Mouse (Mus musculus) thymus, postnatal 36 days (tissue): ENCODE measurements at regions not wholly inside any gene's neighbourhood (a gene's known extent, or its start where the extent isn't known, plus 50 kb on each side); places are given as distances from the start of the nearest gene placed in this dataset.
A peak's percentile ranks its signal among the peaks of the same experiment; 100 is the strongest.
"Not testable (repeated sequence)": the region's sequence is repeated elsewhere in the genome, so short reads cannot be mapped to it uniquely, and the experiment has no call there.

ENCODE experiments used
- DNase-seq, 2 experiments: peaks; one replicate each; pipeline ENCODE4 v3.0.0; 2022; ENCODE audit warnings: mixed read lengths in 2 of 2

DNA sequence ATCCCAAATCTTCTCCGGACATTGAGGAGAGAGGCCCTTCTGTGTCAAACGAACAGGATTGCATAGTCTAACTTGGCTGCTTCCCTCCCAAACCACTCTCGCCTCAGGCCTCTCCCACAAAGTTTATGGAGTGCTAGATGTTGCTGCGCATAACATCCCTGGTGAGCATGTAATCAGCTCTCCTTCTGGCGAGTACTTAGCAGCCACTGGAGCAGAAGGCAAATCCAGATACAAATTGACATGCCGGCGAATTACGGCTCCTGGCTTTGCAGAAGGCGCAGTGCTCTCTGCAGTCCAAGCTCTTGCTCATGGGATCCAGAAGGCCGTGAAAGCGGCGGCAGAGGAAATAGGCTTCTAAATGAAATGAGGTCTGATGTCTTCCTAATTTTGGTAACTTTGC, 338.2 kb upstream of the Gm6657 start:
- DNase-seq, result no peak

DNA sequence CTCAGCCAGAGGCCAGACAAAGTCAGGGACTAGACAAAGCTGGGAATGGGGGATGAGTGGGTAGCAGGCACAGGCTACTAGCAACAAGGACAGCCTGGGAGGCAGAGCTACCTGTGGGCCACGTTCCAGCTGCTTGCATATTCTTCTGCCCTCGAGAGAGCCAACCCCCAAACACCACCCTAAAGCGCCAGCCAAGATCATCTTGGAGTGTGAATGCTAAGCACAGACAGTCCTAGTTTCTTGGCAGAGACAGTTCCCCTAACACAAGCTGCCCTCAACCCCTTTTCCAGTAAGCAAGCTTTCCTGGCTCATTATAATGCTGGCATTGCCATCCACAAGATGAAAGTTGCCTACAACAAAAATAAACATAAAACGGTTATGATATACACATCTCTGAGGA, 336.8 kb upstream of the Gm6657 start:
- DNase-seq, result no peak

DNA sequence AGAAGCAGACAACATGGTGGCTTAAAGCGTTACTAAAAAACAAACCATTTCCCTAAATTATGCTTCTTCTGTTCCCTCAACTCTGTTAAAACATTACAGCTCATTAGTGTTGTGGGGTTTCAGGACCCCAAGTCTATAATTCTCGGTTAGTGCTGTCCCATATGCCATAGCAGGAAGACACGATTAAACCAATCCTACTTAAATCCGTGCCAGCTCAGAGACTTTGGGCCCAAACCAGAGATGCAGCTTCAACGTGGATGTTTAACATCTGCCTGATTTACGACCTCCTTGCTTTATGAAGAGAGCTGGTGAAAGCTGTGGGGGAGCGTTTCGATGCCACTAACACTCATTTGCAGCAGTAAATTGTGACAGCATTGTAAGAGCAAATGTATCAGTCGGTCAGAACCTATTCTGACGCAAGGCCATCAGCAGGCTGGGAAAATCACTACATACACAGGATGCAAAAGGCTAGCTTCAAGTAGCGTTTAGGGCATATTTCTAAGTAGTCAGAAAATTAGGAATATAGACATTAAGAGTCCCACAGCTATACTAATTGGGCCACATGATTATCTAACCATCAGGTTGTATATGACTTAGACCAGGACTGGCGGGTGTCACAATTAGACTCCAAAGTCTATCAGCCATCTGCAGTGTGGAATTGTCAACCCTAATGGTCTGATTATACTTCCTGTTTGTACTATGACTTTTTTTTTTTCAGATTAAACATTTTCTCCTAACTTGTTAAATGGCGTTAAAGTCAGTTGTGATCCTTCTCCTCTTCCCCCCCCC, 333.1 kb upstream of the Gm6657 start:
- DNase-seq, result no peak

DNA sequence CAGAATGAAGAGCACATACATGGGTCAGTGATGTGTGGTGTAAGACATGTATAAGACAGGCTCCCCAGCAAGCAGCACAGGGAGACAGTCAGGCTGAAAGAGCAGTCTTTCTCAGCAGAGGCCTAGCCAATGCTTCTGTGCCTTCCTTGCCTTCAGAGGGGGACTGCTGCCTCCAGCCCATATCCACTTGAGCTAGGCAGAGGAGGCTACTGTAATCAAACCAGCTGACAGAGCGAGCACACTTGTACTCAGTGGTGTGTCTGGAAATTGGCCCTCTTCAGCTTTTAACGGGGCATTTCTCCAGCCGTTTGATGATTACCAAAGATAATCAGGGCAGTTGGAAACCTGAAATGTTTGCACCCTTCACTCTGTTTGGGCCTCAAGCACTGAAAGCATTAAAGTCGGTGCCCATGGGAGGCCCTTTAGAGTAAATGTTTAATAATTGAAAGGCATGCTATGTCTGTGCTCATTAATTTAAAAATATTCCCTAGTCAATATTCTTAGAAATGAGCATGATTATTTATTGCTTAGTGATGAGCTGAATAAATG, 326.0 kb upstream of the Gm6657 start:
- DNase-seq, result no peak

DNA sequence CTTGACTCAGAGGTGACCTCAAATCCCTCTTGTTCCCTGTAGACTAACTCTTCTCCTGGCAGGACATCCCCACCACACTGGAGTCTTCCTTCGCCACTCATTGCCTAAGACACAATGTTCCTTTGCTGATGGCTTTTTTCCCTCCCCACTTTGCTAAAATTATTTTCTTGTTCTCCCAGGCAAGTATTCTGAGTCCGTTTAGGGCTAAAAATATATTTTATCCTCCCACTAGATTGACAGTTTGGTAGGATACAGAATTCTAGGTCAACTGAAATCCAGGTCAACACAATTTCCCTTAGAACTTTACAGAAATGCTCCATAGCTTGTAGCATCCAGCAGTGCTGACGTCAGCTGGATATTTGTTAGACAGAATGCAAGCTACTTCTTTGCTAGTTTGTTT, 324.7 kb upstream of the Gm6657 start:
- DNase-seq, result no peak

DNA sequence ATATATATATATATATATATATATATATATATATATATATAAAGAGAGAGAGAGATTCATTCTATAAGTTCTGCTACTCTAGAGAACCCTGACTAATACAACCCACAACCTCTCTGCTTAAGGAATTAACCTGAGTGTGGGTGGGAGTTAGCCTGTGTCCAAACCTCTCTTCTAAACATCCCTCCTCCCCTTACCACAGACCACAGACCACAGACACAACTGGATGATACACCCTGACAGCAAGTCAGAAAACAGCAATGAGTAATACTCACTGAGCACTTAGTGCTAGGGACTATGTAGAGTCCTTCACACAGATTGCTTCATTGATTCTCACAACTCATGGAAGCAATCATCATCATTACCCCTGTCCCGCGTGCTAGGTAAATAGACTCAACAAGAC, 306.7 kb upstream of the Gm6657 start:
- DNase-seq, result no peak

DNA sequence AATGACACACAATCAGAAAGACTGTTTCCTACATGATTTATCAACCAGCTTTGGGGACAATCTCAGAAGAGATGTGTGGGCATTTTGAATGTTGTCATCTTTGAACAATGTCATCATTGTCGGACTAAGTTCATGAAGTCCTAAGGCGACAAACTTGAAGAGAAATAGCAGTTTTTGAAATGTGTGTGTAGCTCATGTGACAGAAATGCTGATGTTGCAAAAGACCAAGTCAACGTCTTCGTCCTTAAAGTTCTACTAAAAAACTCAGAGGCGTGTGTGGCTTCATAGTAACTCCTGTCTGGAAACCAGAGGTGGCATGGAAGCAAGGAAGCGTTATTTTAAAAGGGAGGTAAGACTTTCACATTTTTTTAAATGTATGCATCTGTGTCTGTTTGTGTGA, 302.6 kb upstream of the Gm6657 start:
- no peak for DNase-seq

DNA sequence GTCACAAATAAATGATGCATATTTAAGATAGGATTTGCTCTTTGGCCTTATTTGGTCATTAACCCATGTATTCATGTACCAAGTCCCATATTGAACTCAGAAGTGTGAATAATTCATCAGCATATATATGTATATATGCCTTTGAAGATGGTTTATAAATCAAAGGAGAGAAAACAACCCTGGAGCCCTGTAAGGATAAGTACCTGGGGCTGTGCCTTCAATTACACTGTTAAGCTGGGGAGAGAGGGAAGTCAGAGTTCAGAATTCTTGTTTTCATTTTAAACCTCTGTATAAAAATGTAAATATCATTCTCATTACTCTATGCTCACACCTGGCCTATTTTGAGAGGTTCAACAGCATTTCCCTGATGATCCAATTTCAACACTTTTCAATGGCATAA, 299.8 kb upstream of the Gm6657 start:
- DNase-seq, result no peak

DNA sequence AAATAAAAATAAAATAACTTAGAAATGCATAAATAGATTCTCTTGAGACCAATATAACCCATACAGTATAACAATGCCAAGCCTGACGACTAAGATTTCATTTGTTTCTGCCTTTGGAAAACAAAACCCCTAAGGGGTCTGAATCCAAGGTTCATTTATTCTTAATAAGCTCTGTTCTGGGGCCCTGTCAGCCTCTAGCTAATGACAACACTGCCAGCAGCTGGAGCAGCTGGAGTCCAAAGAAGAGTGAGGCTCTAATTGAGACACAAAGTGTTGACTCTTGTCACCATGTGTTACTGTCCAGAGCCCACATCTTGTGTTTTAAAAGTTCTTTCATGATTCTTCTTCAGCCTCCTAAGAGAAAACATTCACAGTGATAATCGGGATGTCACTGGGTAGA, 298.5 kb upstream of the Gm6657 start:
- DNase-seq, result no peak

DNA sequence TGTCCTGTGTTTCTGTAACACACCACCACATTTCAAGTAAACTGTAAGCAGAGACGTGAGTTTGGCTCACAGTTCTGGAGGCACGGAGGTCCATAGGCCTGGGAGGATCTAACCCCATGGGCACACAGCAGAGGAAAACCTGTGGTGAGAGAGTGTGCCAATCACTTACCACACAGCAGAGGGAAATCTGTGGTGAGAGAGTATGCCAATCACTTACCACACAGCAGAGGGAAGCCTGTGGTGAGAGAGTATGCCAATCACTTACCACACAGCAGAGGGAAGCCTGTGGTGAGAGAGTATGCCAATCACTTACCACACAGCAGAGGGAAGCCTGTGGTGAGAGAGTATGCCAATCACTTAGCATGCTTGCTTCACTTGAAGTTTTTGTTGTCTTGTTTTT, 295.1 kb upstream of the Gm6657 start:
- DNase-seq, result not testable (repeated sequence)

DNA sequence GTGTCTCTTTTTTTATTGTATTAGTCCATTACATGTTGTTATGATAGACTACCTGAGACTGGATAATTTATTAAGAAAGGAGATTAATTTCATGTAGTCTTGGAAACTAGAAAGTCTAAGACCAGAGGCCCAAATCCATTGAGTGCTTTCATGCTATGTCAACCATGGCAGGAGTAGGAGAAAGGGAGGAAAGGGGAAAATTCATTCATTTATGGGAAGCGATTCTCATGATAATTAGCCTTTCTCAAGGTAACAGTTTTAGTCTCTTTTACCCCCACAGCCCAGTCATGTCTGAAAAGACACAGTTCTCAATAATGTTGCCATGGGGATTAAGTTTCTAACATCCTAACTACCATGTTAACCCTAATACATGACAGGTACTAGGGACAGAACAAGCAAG, 292.8 kb upstream of the Gm6657 start:
- DNase-seq, result no peak

DNA sequence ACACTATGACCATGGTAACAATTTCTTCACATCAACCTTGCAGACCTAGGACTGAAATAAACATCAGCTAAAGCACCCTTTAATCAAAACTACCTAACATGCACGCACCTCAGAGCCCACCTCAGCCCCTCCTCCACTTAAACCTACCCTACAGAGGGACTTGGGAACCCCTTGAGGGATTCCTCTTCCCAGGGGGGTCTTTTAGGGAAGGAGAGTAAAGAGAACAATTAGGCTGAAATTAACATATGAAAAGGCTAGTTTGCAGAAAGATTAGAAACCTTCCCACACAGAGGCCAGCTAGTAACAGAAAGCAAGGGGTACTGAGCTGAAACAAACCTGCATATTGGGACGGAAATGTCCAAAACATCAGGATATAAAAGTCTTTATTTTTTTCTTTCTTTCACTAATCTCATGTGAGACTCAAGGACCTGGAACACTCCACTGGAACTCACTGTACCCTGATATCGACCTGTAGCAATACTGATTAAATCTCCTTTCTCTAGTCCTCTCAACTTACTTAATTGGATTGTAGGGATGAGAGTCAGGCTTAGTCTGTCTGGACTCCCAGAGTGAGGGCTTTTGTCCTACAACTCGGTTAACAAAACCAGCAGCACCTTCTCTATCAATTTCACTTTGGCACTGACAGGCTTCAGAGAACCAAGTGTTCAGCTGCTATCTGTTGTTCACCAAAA, 281.0 kb upstream of the Gm6657 start:
- DNase-seq, result no peak

DNA sequence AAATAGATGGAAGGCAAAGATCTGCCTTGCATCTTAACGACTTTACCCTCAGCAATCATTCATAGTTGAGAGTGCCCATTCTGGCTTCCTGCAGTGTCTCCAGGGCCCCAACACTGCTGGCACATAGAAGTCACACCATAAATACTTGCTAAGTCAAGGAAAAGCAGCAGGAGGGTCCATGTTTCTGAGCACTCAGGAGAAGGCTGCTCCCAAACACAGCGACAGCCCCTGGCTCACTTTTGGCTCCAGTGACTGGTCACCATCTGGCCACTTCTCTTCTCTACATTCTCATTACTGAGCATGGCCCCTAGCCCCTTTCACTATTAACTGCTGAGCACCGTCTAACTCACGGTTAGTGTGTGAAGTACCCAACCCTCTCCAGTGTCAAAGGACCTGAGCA, 265.3 kb upstream of the Gm6657 start:
- DNase-seq, result no peak

DNA sequence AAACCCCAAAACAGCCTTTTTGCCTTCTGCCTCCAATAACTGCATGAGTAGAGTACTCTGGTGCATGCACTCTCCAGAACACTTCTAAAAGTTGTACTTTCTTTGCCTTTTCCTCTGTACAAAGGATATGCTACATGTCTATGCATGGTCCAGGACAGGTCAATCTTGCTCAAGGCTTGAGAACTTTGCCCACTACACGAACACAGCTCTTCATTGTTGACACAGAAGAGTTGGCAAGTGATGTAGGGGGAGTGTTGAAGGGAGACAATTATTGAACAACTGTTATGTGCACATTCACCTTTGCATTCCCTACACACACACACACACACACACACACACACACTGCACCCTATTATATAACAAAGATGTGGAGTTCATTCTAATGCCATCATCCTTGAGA, 264.5 kb upstream of the Gm6657 start:
- no peak for DNase-seq

DNA sequence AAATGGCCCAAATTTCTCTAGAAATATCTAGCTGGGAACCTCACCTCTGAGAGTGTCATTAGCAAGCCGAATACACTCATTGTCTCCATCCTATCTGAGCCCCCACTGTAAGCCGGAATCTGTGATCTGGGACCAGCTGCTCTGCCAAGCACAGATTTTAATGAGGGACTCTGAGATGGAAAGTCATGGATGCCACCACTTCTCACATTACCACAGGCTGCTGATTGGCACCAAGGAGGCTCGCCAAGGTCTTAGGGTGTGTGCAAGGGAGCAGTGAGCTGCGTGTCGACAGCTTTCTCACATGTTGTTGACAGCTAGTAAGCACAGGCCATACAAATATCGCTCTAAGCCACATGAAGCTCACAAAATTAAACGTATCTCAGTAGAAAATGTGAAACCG, 250.1 kb upstream of the Gm6657 start:
- DNase-seq, result no peak

DNA sequence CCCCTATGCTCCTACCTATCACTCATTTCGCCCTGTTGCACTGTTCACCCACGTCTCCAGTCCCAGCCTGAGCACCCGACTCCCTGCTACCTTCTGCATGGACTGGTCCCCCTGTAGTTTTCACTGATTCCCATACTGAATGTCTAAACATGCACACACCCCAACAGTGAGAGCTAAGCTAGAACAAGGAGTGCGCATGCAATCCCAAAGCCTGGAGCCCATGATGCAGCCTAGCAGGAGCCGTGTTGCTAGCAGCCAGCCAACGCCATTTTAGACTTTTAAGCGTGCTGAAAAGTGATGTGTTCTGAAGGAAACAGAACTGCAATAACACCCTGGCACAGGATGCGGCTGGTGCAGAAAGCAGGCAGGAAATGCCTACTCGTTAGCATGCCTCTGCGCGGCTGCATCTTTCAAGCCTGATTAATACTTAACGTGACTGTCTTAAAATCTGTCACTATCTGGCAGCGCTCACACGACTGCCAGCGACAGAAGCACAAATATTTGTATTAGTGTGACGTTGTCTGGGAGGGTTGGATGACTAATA, 244.5 kb upstream of the Gm6657 start:
- DNase-seq, result peak; percentile 37 to 46

DNA sequence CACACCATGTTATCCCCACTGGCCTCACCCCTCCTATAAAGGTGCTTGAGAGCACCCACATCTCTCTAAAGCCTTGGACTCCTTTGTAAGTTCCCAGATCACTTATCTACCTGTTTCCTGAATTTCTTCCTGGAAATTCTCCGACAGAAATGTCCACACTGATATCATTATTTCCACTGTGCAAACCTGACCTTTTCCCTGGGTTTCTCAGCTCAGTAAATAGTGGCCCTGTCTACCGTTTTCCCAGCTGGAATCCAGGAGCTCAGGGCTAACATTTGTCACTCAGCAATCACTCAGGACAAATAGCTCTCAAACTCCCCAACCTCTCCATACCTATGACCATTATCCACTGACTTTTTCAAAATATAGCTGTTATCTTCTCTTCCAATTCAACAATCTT, 241.6 kb upstream of the Gm6657 start:
- no peak for DNase-seq

DNA sequence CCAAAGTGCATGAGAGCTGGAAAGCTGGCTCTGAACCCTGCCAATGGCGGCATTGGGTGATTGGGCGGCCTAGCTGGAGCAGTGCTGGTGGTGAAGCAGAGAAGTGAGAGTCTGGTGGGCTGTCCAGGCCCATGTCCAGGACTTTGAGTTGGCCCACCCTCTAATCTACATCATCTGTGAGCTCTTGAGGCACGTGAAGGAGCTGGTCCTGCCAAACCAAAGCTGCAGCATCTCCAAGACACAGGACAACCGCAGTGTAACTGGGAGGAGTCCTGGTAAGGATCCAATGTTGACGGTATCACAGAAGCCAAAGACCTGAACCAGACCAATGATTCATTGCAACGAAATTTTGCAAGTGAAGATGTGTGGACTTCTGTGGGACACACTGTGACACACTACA, 231.4 kb upstream of the Gm6657 start:
- no peak for DNase-seq

DNA sequence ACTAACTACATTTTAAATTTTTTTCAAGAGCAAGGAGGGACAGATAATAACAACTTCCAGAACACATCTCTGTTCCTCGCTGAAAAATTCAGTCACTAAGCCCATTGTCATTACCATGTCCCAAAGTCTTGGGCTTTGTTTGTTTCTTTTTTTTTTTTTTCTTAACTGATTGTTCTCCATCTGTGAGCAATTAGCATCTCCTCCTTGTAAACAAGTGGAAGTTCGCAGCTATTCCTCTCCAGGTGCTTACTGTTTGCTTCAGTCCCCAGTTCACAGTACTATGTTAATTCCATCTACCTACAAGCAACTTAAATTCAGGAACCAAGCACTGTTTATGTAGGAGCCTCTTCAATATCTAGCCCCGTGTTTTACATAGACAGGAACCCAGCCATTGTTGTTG, 225.5 kb upstream of the Gm6657 start:
- DNase-seq, result no peak

DNA sequence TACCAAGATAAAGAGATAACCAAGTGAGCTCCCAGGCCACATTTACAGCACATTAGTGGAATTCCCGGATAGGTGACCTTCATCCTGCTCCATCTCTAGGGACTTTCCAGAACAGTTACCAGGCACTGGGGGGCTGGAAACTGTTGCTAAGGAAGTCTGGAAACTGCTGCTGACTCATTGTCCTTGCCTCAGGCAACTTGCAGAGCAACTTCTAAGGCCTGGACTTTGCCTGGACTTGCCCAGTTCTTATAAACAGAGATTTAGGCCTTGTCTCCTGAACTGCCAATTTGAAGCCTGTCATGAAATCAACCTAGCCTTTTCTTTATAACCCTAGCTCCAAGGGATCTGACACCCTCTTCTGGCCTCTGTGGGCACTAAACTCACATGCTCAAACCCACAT, 224.0 kb upstream of the Gm6657 start:
- no peak for DNase-seq

DNA sequence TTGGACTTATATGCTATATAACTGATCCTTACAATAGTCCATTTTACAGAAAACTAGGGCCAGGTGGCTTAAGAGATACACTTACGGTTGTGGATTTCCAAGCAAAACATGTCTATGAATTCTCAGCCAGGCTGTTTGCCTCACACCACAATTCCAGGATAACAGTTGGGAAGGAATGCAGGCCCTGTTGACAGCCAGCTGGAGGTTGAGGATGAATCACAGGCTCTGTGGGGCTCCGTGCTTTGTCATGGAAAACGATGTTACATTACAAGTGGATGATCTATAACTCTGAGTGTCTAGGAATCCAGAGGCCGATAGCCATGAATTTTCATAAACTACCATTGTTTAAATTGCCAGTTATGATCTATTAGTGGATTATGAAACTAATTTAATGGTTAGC, 221.9 kb upstream of the Gm6657 start:
- DNase-seq, result no peak

DNA sequence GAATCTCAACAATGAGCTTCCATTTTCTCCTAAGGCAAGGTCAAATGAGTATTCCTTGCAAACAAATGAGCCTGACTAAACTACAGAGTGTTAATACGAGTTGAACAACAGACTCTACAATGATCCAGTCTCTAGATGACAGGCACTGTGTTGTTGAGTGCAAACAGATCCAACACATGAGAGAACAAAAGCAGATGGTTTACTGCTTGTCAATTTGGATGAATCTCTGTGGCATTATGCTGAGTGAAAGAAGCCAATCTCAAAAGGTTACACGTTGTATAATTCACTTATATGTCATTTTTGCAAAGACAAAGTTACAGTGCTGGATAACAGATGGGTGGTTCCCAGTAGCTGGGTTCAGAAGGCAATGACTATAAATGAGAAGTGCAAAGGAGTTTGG, 217.1 kb upstream of the Gm6657 start:
- DNase-seq, result no peak

DNA sequence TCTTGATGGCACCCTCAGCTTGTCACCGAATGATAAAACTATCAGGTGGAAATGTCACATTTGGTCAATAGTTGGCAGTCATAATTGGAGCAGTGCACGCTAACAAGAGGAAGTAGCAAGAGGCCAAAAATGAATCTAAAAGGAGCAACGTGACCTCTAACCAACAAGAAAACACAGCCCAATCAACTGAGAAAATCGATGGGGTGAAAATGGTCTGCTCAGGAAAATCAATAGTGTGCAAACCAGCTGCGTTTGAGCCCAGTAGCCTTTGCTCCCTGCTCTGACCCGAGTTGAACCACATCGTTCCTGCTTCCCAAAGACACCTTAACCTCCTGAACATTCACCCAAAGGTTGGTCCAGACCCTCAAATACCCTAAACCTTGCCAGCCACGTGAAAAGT, 207.3 kb upstream of the Gm6657 start:
- no peak for DNase-seq

DNA sequence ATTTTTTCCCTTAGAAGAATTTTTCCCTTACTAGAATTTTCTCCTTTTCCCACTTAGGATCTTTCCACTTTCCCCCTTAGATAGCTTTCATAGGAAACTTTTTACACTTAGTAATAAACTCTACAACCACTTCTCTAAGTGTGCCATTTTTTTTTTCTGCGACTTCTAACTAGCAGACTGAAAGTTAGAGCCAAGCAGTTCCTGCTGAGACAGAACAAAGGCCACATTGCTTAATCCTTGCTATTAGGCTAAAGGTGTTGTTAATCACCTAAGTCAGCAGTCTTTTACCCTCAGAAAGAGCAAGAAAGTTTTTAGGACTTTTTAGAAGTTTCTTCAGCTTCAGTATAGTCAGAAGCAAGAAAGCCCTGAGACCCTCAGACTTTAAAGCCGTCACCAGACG, 204.3 kb upstream of the Gm6657 start:
- no peak for DNase-seq
